Mouse (Mus musculus): Measurements from ENCODE around the gene Bcl11a.

GRCm38 (mm10) chr11:24162056-24162455, 84.2 kb downstream of the Bcl11a start:
- no peak for TF ChIP-seq GATA1 (IDR thresholded peaks at IDR 0.05; ENCODE audit: low read length)
- no peak for TF ChIP-seq TAL1 (IDR thresholded peaks at IDR 0.05; ENCODE audit: low read length)

Measured in erythroblast, embryonic 14.5 days (primary cell).